Mouse (Mus musculus) left cerebral cortex, postnatal 14 days (tissue): ENCODE measurements around the gene Kcnk10. TPM values are rescaled to one million over a fixed set of nuclear protein-coding genes. Genes with fewer than 3 reads are reported as not detected.
"Not testable (repeated sequence)": the region's sequence is repeated elsewhere in the genome, so short reads cannot be mapped to it uniquely, and the experiment has no call there.

Experiments used
- DNase-seq, 2 experiments: peaks; one replicate each; pipeline ENCODE4 v3.0.0; 2021 to 2022; ENCODE audit warnings: low spot score in 2 of 2, mixed read lengths in 1 of 2
- intact Hi-C: fragments of 180-260 bp; cut with DNase I; formaldehyde crosslinking; loops from one replicate; pipeline ENCODE4 v1.15.1; 2025
- long read RNA-seq, 2 experiments: library from polyadenylated mRNA; stranded (forward); transcript quantifications; one replicate each; pipeline ENCODE4 v2.0.0; 2021
- total RNA-seq, 2 experiments: library from RNA; stranded (reverse); gene quantifications; 2 replicates each; pipeline ENCODE4 v1.2.3; 2021

Gene Kcnk10
- 10 to 100 TPM; 22.8 to 26.2 TPM for total RNA-seq
- long read RNA-seq, experiment 1, full-length matches to known transcripts, result 3 of 7 reads
- long read RNA-seq, experiment 1, partial matches to known transcripts, result 0 of 7 reads
- long read RNA-seq, experiment 1, other reads (novel, unspliced or antisense), result 4 of 7 reads
- long read RNA-seq, experiment 2, partial matches to known transcripts, result 1 of 9 reads
- long read RNA-seq, experiment 2, other reads (novel, unspliced or antisense), result 8 of 9 reads

- peak in 1 of 2 experiments; percentile 15 for DNase-seq
- intact Hi-C loops, result loop anchor here (5.0 kb wide), 2 partner anchors 44 to 121 kb away; no protein-coding TSS in a partner anchor
Observed at GRCm38 (mm10) chr12:98577861-98578360, at the start of gene Kcnk10. Kcnk10 (minus strand) TSS chr12:98578310.

- intact Hi-C loops, result loop anchor here (10.0 kb wide), 1 partner anchor 303 kb away; no protein-coding TSS in a partner anchor
- DNase-seq, result peak; percentile 83 to 91
Observed at GRCm38 (mm10) chr12:98627392-98628259, 49.5 kb upstream of the Kcnk10 start, which contains the start of gene Spata7. Spata7 (plus strand) TSS chr12:98628157.

GRCm38 (mm10) chr12:98623266-98623665 lies 45.2 kb upstream of the Kcnk10 start:
- not testable (repeated sequence) for DNase-seq
- intact Hi-C loops, result loop anchor here (5.0 to 10.0 kb wide), 2 partner anchors 46 to 298 kb away; partner anchors contain the start of gene Kcnk10

GRCm38 (mm10) chr12:98620922-98621321 lies 42.8 kb upstream of the Kcnk10 start:
- intact Hi-C loops, result loop anchor here (1.0 to 10.0 kb wide), 3 partner anchors 44 to 341 kb away; partner anchors contain the start of gene Kcnk10

GRCm38 (mm10) chr12:98619496-98619895 lies 41.4 kb upstream of the Kcnk10 start:
- intact Hi-C loops, result no loop called here

More at GRCm38 (mm10) chr12:98620922-98621321, 42.8 kb upstream of the Kcnk10 start:
- peak in 1 of 2 experiments; percentile 12 for DNase-seq

GRCm38 (mm10) chr12:98615746-98616145 lies 37.6 kb upstream of the Kcnk10 start:
- DNase-seq, result no peak
- intact Hi-C loops, result no loop called here

More at GRCm38 (mm10) chr12:98619496-98619895, 41.4 kb upstream of the Kcnk10 start:
- no peak for DNase-seq

- DNase-seq, result no peak
- intact Hi-C loops, result no loop called here
Observed at GRCm38 (mm10) chr12:98614910-98615508, 36.9 kb upstream of the Kcnk10 start.

- intact Hi-C loops, result no loop called here
Observed at GRCm38 (mm10) chr12:98610341-98610740, 32.2 kb upstream of the Kcnk10 start.

GRCm38 (mm10) chr12:98606595-98607290 lies 28.6 kb upstream of the Kcnk10 start:
- intact Hi-C loops, result no loop called here
- DNase-seq, result no peak

More at GRCm38 (mm10) chr12:98610341-98610740, 32.2 kb upstream of the Kcnk10 start:
- DNase-seq, result peak in 1 of 2 experiments; percentile 35

- no peak for DNase-seq
- intact Hi-C loops, result no loop called here
Observed at GRCm38 (mm10) chr12:98605264-98605663, 27.2 kb upstream of the Kcnk10 start.

GRCm38 (mm10) chr12:98602114-98602513 lies 24.0 kb upstream of the Kcnk10 start:
- intact Hi-C loops, result no loop called here
- peak in 1 of 2 experiments; percentile 33 for DNase-seq

GRCm38 (mm10) chr12:98600861-98601260 lies 22.8 kb upstream of the Kcnk10 start:
- no peak for DNase-seq
- intact Hi-C loops, result no loop called here

GRCm38 (mm10) chr12:98591016-98591415 lies 12.9 kb upstream of the Kcnk10 start:
- no peak for DNase-seq
- intact Hi-C loops, result no loop called here

GRCm38 (mm10) chr12:98588573-98588972 lies 10.5 kb upstream of the Kcnk10 start:
- intact Hi-C loops, result loop anchor here (10.0 kb wide), 1 partner anchor 264 kb away; no protein-coding TSS in a partner anchor
- DNase-seq, result no peak

- intact Hi-C loops, result loop anchor here (10.0 kb wide), 1 partner anchor 261 kb away; no protein-coding TSS in a partner anchor
- DNase-seq, result peak in 1 of 2 experiments; percentile 14
Observed at GRCm38 (mm10) chr12:98585302-98585701, 7.2 kb upstream of the Kcnk10 start.

- no peak for DNase-seq
- intact Hi-C loops, result loop anchor here (5.0 kb wide), 2 partner anchors 46 to 119 kb away; no protein-coding TSS in a partner anchor
Observed at GRCm38 (mm10) chr12:98575942-98576550, 2.1 kb downstream of the Kcnk10 start.

GRCm38 (mm10) chr12:98575195-98575887 lies 2.8 kb downstream of the Kcnk10 start:
- no peak for DNase-seq
- intact Hi-C loops, result loop anchor here (5.0 kb wide), 2 partner anchors 47 to 118 kb away; no protein-coding TSS in a partner anchor
